ENCODE assay signal across 8 mouse cellular contexts in the genomic region with DNA sequence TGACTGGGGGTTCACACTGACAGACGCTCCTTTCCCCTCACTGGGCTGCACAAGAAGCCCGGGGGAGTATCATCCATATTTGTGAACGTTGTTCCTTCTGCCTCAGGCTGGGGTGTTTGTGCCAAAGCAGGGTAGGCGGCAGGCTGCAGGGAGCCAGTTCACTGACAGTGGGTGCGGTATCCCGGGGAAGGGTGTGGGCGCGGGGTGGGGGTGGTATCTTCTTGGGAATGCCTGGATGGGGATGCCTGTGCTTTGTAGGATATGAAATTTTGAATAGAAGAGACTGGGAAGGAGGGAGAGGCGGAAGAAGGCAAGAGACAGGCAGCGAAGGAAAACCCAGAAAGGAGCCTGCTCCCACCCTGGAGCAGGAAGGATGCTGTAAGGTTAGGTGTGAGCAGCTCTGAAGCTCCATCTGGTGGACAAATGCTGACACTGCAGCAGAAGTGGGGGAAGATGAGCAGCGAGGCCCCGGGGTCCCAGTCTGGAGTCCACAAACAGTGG. TPM values are rescaled to one million over a fixed set of nuclear protein-coding genes. Genes with fewer than 3 reads are reported as not detected.
DNase-seq lines count a peak whose midpoint lies in the region; ATAC-seq and TF ChIP-seq lines count a peak whose summit lies in the region.
"Had no signal": no experiment of that assay in that cellular context is flagged by ENCODE, and none has a peak within 500 bp of the region (broad histone marks: within the 10 kb centered on the region; RNA-seq: fewer than 3 reads in every experiment).

No protein-coding gene starts in this region.

- no peak overlapping the region for H3K27ac ChIP-seq in embryonic facial prominence, embryonic 10.5 days (replicated peaks)
- no peak overlapping the region for H3K27ac ChIP-seq in hindbrain, embryonic 11.5 days (ENCODE audit: low read depth, low read length)
- no peak overlapping the region for H3K27ac ChIP-seq in midbrain, embryonic 11.5 days (ENCODE audit: low read depth, low read length)

- no peak overlapping the region for H3K4me2 ChIP-seq in hindbrain, embryonic 11.5 days (replicated peaks; ENCODE audit: low read depth, low read length)
- no peak overlapping the region for H3K4me2 ChIP-seq in midbrain, embryonic 11.5 days

- no peaks in the 10 kb centered on the region for H3K36me3 ChIP-seq in G1E (replicated peaks)
- H3K36me3 ChIP-seq in embryonic facial prominence, embryonic 10.5 days (replicated peaks): no peaks in the 10 kb centered on the region
- no peaks in the 10 kb centered on the region for H3K36me3 ChIP-seq in hindbrain, embryonic 11.5 days (ENCODE audit: control insufficient read depth, insufficient read depth, low read length)
- H3K36me3 ChIP-seq in midbrain, embryonic 11.5 days (ENCODE audit: control insufficient read depth, insufficient read depth, low read length): no peaks in the 10 kb centered on the region

- H3K9ac ChIP-seq in hindbrain, embryonic 11.5 days (ENCODE audit: low read depth, low read length): 0 out of 2 replicates have a peak overlapping the region, but pooled peaks have one; percentile 1
- no peak overlapping the region for H3K9ac ChIP-seq in midbrain, embryonic 11.5 days (ENCODE audit: low read length)

- H3K27me3 ChIP-seq in G1E (ENCODE audit: insufficient read depth, low read length): peaks cover 12% of the 10 kb centered on the region; the same call in 1 of the 2 replicates
- H3K27me3 ChIP-seq in embryonic facial prominence, embryonic 10.5 days (replicated peaks; ENCODE audit: low read depth, poor library complexity, severe bottlenecking): peaks cover 27% of the 10 kb centered on the region
- H3K27me3 ChIP-seq in hindbrain, embryonic 11.5 days (ENCODE audit: control insufficient read depth, insufficient read depth, low read length): no peaks in the 10 kb centered on the region
- H3K27me3 ChIP-seq in midbrain, embryonic 11.5 days (ENCODE audit: control insufficient read depth, insufficient read depth, low read length): no peaks in the 10 kb centered on the region

- no peaks in the 10 kb centered on the region for H3K9me3 ChIP-seq in G1E (replicated peaks)
- H3K9me3 ChIP-seq in embryonic facial prominence, embryonic 10.5 days: no peaks in the 10 kb centered on the region
- no peaks in the 10 kb centered on the region for H3K9me3 ChIP-seq in hindbrain, embryonic 11.5 days (ENCODE audit: control insufficient read depth, low read length)
- no peaks in the 10 kb centered on the region for H3K9me3 ChIP-seq in midbrain, embryonic 11.5 days (ENCODE audit: control insufficient read depth, low read length)

- 35% methylated on average over 12 of the region's 12 CpGs for WGBS in embryonic facial prominence, embryonic 10.5 days
- 40% methylated on average over 12 of the region's 12 CpGs for WGBS in hindbrain, embryonic 11.5 days
- 33% methylated on average over 12 of the region's 12 CpGs for WGBS in midbrain, embryonic 11.5 days

- peak; percentile 77 for DNase-seq in G1E (ENCODE audit: low spot score)
- peak; percentile 59 for DNase-seq in adrenal gland, postnatal 25 days
- peak; percentile 74 for DNase-seq in embryonic facial prominence, embryonic 10.5 days (ENCODE audit: low spot score)
- peak; percentile 85 for DNase-seq in hindbrain, embryonic 11.5 days (ENCODE audit: low spot score)
- peak; percentile 79 to 82 for DNase-seq in left cerebral cortex, adult 18-20 months (ENCODE audit: low spot score in 2 of 2)
- peak; percentile 96 for DNase-seq in midbrain, embryonic 11.5 days (ENCODE audit: low spot score, missing footprints)
- peak; percentile 12 for DNase-seq in skeletal muscle tissue, adult 2 months (ENCODE audit: low read depth, low spot score)

- ATAC-seq in G1E (ENCODE audit: extremely low read depth, insufficient number of reproducible peaks, low FRiP score, poor library complexity, severe bottlenecking): no peak
- peak; percentile 38; the same call in 1 of the 2 replicates for ATAC-seq in hindbrain, embryonic 11.5 days (ENCODE audit: low FRiP score)
- ATAC-seq in midbrain, embryonic 11.5 days (ENCODE audit: low FRiP score): 0 out of 2 replicates have a peak, but pooled peaks have one; percentile 58

- H3K4me1 ChIP-seq in G1E (ENCODE audit: insufficient read depth, low read depth, low read length): no peaks in the 10 kb centered on the region
- H3K4me1 ChIP-seq in embryonic facial prominence, embryonic 10.5 days: no peaks in the 10 kb centered on the region
- no peaks in the 10 kb centered on the region for H3K4me1 ChIP-seq in hindbrain, embryonic 11.5 days (replicated peaks; ENCODE audit: control insufficient read depth, insufficient read depth, low read length)
- H3K4me1 ChIP-seq in midbrain, embryonic 11.5 days (ENCODE audit: control insufficient read depth, insufficient read depth, low read length): no peaks in the 10 kb centered on the region

- no peak overlapping the region for H3K4me3 ChIP-seq in G1E (ENCODE audit: low read depth, low read length)
- H3K4me3 ChIP-seq in embryonic facial prominence, embryonic 10.5 days: no peak overlapping the region
- no peak overlapping the region for H3K4me3 ChIP-seq in hindbrain, embryonic 11.5 days (ENCODE audit: low read depth, low read length)
- no peak overlapping the region for H3K4me3 ChIP-seq in midbrain, embryonic 11.5 days (ENCODE audit: low read depth, low read length)

- TF ChIP-seq CTCF in G1E (IDR thresholded peaks at IDR 0.05; ENCODE audit: low read depth, low read length): peak; percentile 74

RNA-seq across cellular contexts. Expression of gene Sppl2c, which starts 14.8 kb away (rescaled TPM):
- total RNA-seq in G1E (2014; fragmentation: Nextera tagmentation) (not detected in 2 replicates), G1E (2017) (0.06 and 0.16 TPM in 2 replicates)
- polyA plus RNA-seq in G1E (2012): not detected in 2 replicates
- total RNA-seq in adrenal gland, postnatal 25 days (2021): not detected in 2 replicates
- polyA plus RNA-seq in embryonic facial prominence, embryonic 10.5 days (2016; fragmentation: Nextera tagmentation; extraction: Ambion mirVana): not detected in 2 replicates
- not detected in 2 replicates for polyA plus RNA-seq in hindbrain, embryonic 11.5 days (2014; fragmentation: Nextera tagmentation; extraction: Ambion mirVana)
- not detected for total RNA-seq in left cerebral cortex, adult 18-20 months (2021)
- polyA plus RNA-seq in midbrain, embryonic 11.5 days (2014; fragmentation: Nextera tagmentation; extraction: Ambion mirVana): not detected in 2 replicates
- polyA plus RNA-seq: lung, embryonic 16.5 days had no signal

RNA-seq across cellular contexts. Expression of gene Crhr1, which starts 38.7 kb away (rescaled TPM):
- not detected in 2 replicates for total RNA-seq in G1E (2014; fragmentation: Nextera tagmentation)
- total RNA-seq in G1E (2017): not detected in 2 replicates
- not detected in 2 replicates for polyA plus RNA-seq in G1E (2012)
- total RNA-seq in adrenal gland, postnatal 25 days (2021): 0.24 TPM in 1 of 2 replicates, not detected in the other
- polyA plus RNA-seq in embryonic facial prominence, embryonic 10.5 days (2016; fragmentation: Nextera tagmentation; extraction: Ambion mirVana): 0.23 and 0.30 TPM in 2 replicates
- polyA plus RNA-seq in hindbrain, embryonic 11.5 days (2014; fragmentation: Nextera tagmentation; extraction: Ambion mirVana): 0.73 and 1.1 TPM in 2 replicates
- total RNA-seq in left cerebral cortex, adult 18-20 months (2021): 10 to 100 TPM; 24.9 to 30.5 TPM
- 0.33 and 0.60 TPM in 2 replicates for polyA plus RNA-seq in midbrain, embryonic 11.5 days (2014; fragmentation: Nextera tagmentation; extraction: Ambion mirVana)
- polyA plus RNA-seq: lung, embryonic 16.5 days had no signal

RNA-seq across cellular contexts. Expression of gene Mapt, which starts 59.9 kb away (rescaled TPM):
- total RNA-seq in G1E (2014; fragmentation: Nextera tagmentation) (5.5 and 7.6 TPM in 2 replicates), G1E (2017) (1.2 and 2.0 TPM in 2 replicates)
- 5.0 and 8.1 TPM in 2 replicates for polyA plus RNA-seq in G1E (2012)
- total RNA-seq in adrenal gland, postnatal 25 days (2021): 142 and 169 TPM in 2 replicates
- polyA plus RNA-seq in embryonic facial prominence, embryonic 10.5 days (2016; fragmentation: Nextera tagmentation; extraction: Ambion mirVana): 10.7 and 14.7 TPM in 2 replicates
- polyA plus RNA-seq in hindbrain, embryonic 11.5 days (2014; fragmentation: Nextera tagmentation; extraction: Ambion mirVana): 91.9 and 94.9 TPM in 2 replicates
- total RNA-seq in left cerebral cortex, adult 18-20 months (2021): 100 to 1,000 TPM; 350 to 364 TPM
- polyA plus RNA-seq in midbrain, embryonic 11.5 days (2014; fragmentation: Nextera tagmentation; extraction: Ambion mirVana): 70.9 and 71.6 TPM in 2 replicates

Comparison
In these comparisons a context has a peak if more than half of its experiments do, and no peak if none do; other contexts are left out.
1. DNase-seq: peak in every context shown above with its lines; median percentile 96 in midbrain, embryonic 11.5 days; 85 in hindbrain, embryonic 11.5 days; 80 in left cerebral cortex, adult 18-20 months; 77 in G1E; 74 in embryonic facial prominence, embryonic 10.5 days; 59 in adrenal gland, postnatal 25 days; 12 in skeletal muscle tissue, adult 2 months.